Mouse (Mus musculus): ENCODE data around the gene Ackr2.

- TF ChIP-seq POLR2A (IDR thresholded peaks at IDR 0.05; ENCODE audit: insufficient read depth, low read depth, low read length), result no peak
- TF ChIP-seq CTCF (IDR thresholded peaks at IDR 0.05), result no peak
- no peak for TF ChIP-seq EP300 (IDR thresholded peaks at IDR 0.05; ENCODE audit: insufficient read depth, low read depth, low read length)
These were observed 50.3 kb downstream of the Ackr2 start for GRCm38 (mm10) chr9:121948431-121948830.

All from heart, adult 2 months (tissue).